Mouse (Mus musculus): ENCODE measurements around the gene Plxnb1.

GRCm38 (mm10) chr9:109100307-109100928 lies 5.2 kb downstream of the Plxnb1 start:
- TF ChIP-seq EP300 (IDR thresholded peaks at IDR 0.05; ENCODE audit: insufficient read depth, low read depth, low read length) (no peak), POLR2A (IDR thresholded peaks at IDR 0.05; ENCODE audit: insufficient read depth, low read depth, low read length) (no peak)
